Mouse (Mus musculus) midbrain, embryonic 11.5 days (tissue): ENCODE measurements around the gene Srsf4. TPM values are rescaled to one million over a fixed set of nuclear protein-coding genes. Genes with fewer than 3 reads are reported as not detected.

ENCODE experiments used
- ATAC-seq: fragments of 200-750 bp; cut with Nextera tagmentation; 2 replicates; pipeline ENCODE4 v1.8.0; 2017; ENCODE audit warnings: moderate TSS enrichment, moderate library complexity; ENCODE audit not compliant: low FRiP score
- DNase-seq: peaks from one replicate; pipeline ENCODE4 v3.0.0; 2015; ENCODE audit warnings: low spot score; ENCODE audit errors: missing footprints
- H3K27ac ChIP-seq: fragments of 300-500 bp; sonication (generic); 2 replicates; pipeline ENCODE4 v1.5.1; 2014; ENCODE audit warnings: low read depth, low read length
- H3K27me3 ChIP-seq: fragments of 300-500 bp; sonication (generic); 2 replicates; pipeline ENCODE4 v1.6.1; 2014; ENCODE audit warnings: mild to moderate bottlenecking, low read length, moderate library complexity, mixed read lengths; ENCODE audit not compliant: control insufficient read depth, insufficient read depth
- H3K36me3 ChIP-seq: fragments of 300-500 bp; sonication (generic); 2 replicates; pipeline ENCODE4 v1.6.1; 2014; ENCODE audit warnings: mild to moderate bottlenecking, low read length, moderate library complexity, mixed read lengths; ENCODE audit not compliant: control insufficient read depth, insufficient read depth
- H3K4me1 ChIP-seq: fragments of 300-500 bp; sonication (generic); 2 replicates; pipeline ENCODE4 v1.6.1; 2014; ENCODE audit warnings: low read length; ENCODE audit not compliant: control insufficient read depth, insufficient read depth
- H3K4me2 ChIP-seq: fragments of 300-500 bp; sonication (generic); 2 replicates; pipeline ENCODE4 v1.6.1; 2014; ENCODE audit warnings: mild to moderate bottlenecking, moderate library complexity
- H3K4me3 ChIP-seq: fragments of 300-500 bp; sonication (generic); 2 replicates; pipeline ENCODE4 v1.5.1; 2014; ENCODE audit warnings: low read depth, low read length
- H3K9ac ChIP-seq: fragments of 300-500 bp; sonication (generic); 2 replicates; pipeline ENCODE4 v1.6.1; 2014; ENCODE audit warnings: low read length
- H3K9me3 ChIP-seq: fragments of 300-500 bp; sonication (generic); 2 replicates; pipeline ENCODE4 v1.6.1; 2016; ENCODE audit warnings: low read length; ENCODE audit not compliant: control insufficient read depth
- WGBS: fragments of 180-500 bp; shearing (Covaris S2); extraction: QIAGEN DNeasy Blood & Tissue Kit; methylation state at CpG from one replicate; pipeline ENCODE4 v1.1.7; 2014; 5-methylcytosine and 5-hydroxymethylcytosine counted together
- polyA plus RNA-seq: library from polyadenylated mRNA; unstranded; fragments of >200 nt; fragmentation: Nextera tagmentation; extraction: Ambion mirVana; gene quantifications from 2 replicates; pipeline ENCODE4 v1.2.1, GENCODE M21; 2014

Srsf4 gene
- polyA plus RNA-seq, 1 experiment from 2014 or later = 157 TPM

GRCm38 (mm10) chr4:131915821-131916328, 42.5 kb downstream of the Srsf4 start:
- Histone ChIP-seq H3K27ac (no peak overlapping the region), H3K9me3 (no peaks in the 10 kb centered on the region), H3K4me2 (peak overlapping the region; percentile 34), H3K4me1 (peaks cover 30% of the 10 kb centered on the region), H3K27me3 (peaks cover 69% of the 10 kb centered on the region), H3K4me3 (peak overlapping the region; percentile 12), H3K9ac (no peak overlapping the region), H3K36me3 (no peaks in the 10 kb centered on the region)
- 20% methylated on average over 13 of the region's 13 CpGs for WGBS
- DNase-seq (peak; percentile 93), ATAC-seq (0 out of 2 replicates have a peak, but pooled peaks have one; percentile 1)

- Histone ChIP-seq H3K4me1 (peaks cover 33% of the 10 kb centered on the region), H3K36me3 (no peaks in the 10 kb centered on the region), H3K27ac (no peak overlapping the region), H3K9ac (no peak overlapping the region), H3K27me3 (peaks cover 75% of the 10 kb centered on the region), H3K4me3 (no peak overlapping the region), H3K9me3 (no peaks in the 10 kb centered on the region), H3K4me2 (no peak overlapping the region)
- DNase-seq = peak; percentile 98
- 4% methylated on average over 15 of the region's 15 CpGs for WGBS
- ATAC-seq = peak; percentile 57
These were observed 43.0 kb downstream of the Srsf4 start for GRCm38 (mm10) chr4:131916425-131916824.

GRCm38 (mm10) chr4:131917010-131917555, 43.7 kb downstream of the Srsf4 start:
- Histone ChIP-seq H3K36me3 (no peaks in the 10 kb centered on the region), H3K4me1 (peaks cover 39% of the 10 kb centered on the region), H3K9me3 (no peaks in the 10 kb centered on the region), H3K4me3 (no peak overlapping the region), H3K4me2 (no peak overlapping the region), H3K27ac (no peak overlapping the region), H3K27me3 (peaks cover 81% of the 10 kb centered on the region), H3K9ac (no peak overlapping the region)
- WGBS = 71% methylated on average over 10 of the region's 10 CpGs
- no peak for ATAC-seq
- DNase-seq = no peak

GRCm38 (mm10) chr4:131918026-131918533, 44.7 kb downstream of the Srsf4 start:
- ATAC-seq (no peak), DNase-seq (no peak)
- peaks cover 86% of the 10 kb centered on the region for H3K27me3 ChIP-seq
- no peak overlapping the region for H3K4me2 ChIP-seq
- H3K4me3 ChIP-seq = no peak overlapping the region
- no peak overlapping the region for H3K27ac ChIP-seq
- peaks cover 44% of the 10 kb centered on the region for H3K4me1 ChIP-seq
- H3K9me3 ChIP-seq = no peaks in the 10 kb centered on the region
- H3K9ac ChIP-seq = no peak overlapping the region
- WGBS = 62% methylated on average over 7 of the region's 7 CpGs
- 0 out of 2 replicates have a peak, but pooled peaks cover 3% of the 10 kb centered on the region for H3K36me3 ChIP-seq

- Histone ChIP-seq H3K27me3 (peaks cover 86% of the 10 kb centered on the region), H3K9me3 (no peaks in the 10 kb centered on the region), H3K4me3 (no peak overlapping the region), H3K4me1 (peaks cover 44% of the 10 kb centered on the region), H3K9ac (no peak overlapping the region), H3K27ac (no peak overlapping the region), H3K4me2 (no peak overlapping the region), H3K36me3 (peaks cover 7% of the 10 kb centered on the region; the same call in 1 of the 2 replicates)
- WGBS = 8% methylated on average over 15 of the region's 15 CpGs
- ATAC-seq = no peak
- DNase-seq = peak; percentile 88
These were observed 45.5 kb downstream of the Srsf4 start for GRCm38 (mm10) chr4:131918711-131919500.

- DNase-seq = peak; percentile 94
- Histone ChIP-seq H3K27me3 (peaks cover 87% of the 10 kb centered on the region), H3K36me3 (peaks cover 10% of the 10 kb centered on the region; the same call in 1 of the 2 replicates), H3K4me3 (no peak overlapping the region), H3K9ac (no peak overlapping the region), H3K9me3 (no peaks in the 10 kb centered on the region), H3K27ac (no peak overlapping the region), H3K4me1 (peaks cover 44% of the 10 kb centered on the region), H3K4me2 (no peak overlapping the region)
- ATAC-seq = no peak
- 12% methylated on average over 15 of the region's 15 CpGs for WGBS
These were observed 46.2 kb downstream of the Srsf4 start for GRCm38 (mm10) chr4:131919506-131920140.

GRCm38 (mm10) chr4:131920141-131920594, 46.8 kb downstream of the Srsf4 start:
- peak overlapping the region; percentile 45 for H3K4me3 ChIP-seq
- H3K9ac ChIP-seq = peak overlapping the region; percentile 27; the same call in 1 of the 2 replicates
- no peaks in the 10 kb centered on the region for H3K9me3 ChIP-seq
- 1% methylated on average over 36 of the region's 51 CpGs for WGBS
- peaks cover 87% of the 10 kb centered on the region for H3K27me3 ChIP-seq
- H3K4me2 ChIP-seq = peak overlapping the region; percentile 61
- H3K27ac ChIP-seq = no peak overlapping the region
- DNase-seq = no peak
- peaks cover 13% of the 10 kb centered on the region; the same call in 1 of the 2 replicates for H3K36me3 ChIP-seq
- no peak for ATAC-seq
- H3K4me1 ChIP-seq = peaks cover 40% of the 10 kb centered on the region

GRCm38 (mm10) chr4:131920595-131921351, 47.4 kb downstream of the Srsf4 start:
- under 1% methylated on average over 65 of the region's 76 CpGs for WGBS
- DNase-seq = peak; percentile 96
- Histone ChIP-seq H3K4me3 (peak overlapping the region; percentile 45), H3K27me3 (peaks cover 81% of the 10 kb centered on the region), H3K36me3 (peaks cover 13% of the 10 kb centered on the region; the same call in 1 of the 2 replicates), H3K4me1 (peaks cover 35% of the 10 kb centered on the region), H3K9ac (peak overlapping the region; percentile 45), H3K27ac (no peak overlapping the region), H3K9me3 (no peaks in the 10 kb centered on the region), H3K4me2 (peak overlapping the region; percentile 61)
- ATAC-seq = 0 out of 2 replicates have a peak, but pooled peaks have one; percentile 8
